Mouse (Mus musculus) hindbrain, postnatal 0 days (tissue): ENCODE measurements around the gene Tmem18. TPM values are rescaled to one million over a fixed set of nuclear protein-coding genes. Genes with fewer than 3 reads are reported as not detected.

Experiments
- ATAC-seq: fragments of 200-750 bp; cut with Nextera tagmentation; 2 replicates; pipeline ENCODE4 v1.8.0; 2017; ENCODE audit warnings: mild to moderate bottlenecking, moderate TSS enrichment, moderate library complexity
- DNase-seq: peaks from one replicate; pipeline ENCODE4 v3.0.0-alpha.2; 2015; ENCODE audit warnings: low spot score
- H3K27ac ChIP-seq: fragments of 300-500 bp; sonication (generic); 2 replicates; pipeline ENCODE4 v1.5.1; 2014; ENCODE audit warnings: mild to moderate bottlenecking
- H3K27me3 ChIP-seq: fragments of 300-500 bp; sonication (generic); 2 replicates; pipeline ENCODE4 v1.6.1; 2014; ENCODE audit warnings: low read length, mixed read lengths; ENCODE audit not compliant: insufficient read depth
- H3K36me3 ChIP-seq: fragments of 300-500 bp; sonication (generic); 2 replicates; pipeline ENCODE4 v1.6.1; 2014; ENCODE audit warnings: low read length, mixed read lengths; ENCODE audit not compliant: insufficient read depth
- H3K4me1 ChIP-seq: fragments of 300-500 bp; sonication (generic); 2 replicates; pipeline ENCODE4 v1.6.1; 2014; ENCODE audit warnings: antibody characterized with exemption, low read length, mixed read lengths; ENCODE audit not compliant: insufficient read depth
- H3K4me2 ChIP-seq: fragments of 300-500 bp; sonication (generic); 2 replicates; pipeline ENCODE4 v1.6.1; 2014; ENCODE audit warnings: low read depth, mild to moderate bottlenecking, low read length, moderate library complexity, mixed read lengths
- H3K4me3 ChIP-seq: fragments of 300-500 bp; sonication (generic); 2 replicates; pipeline ENCODE4 v1.5.1; 2014; ENCODE audit warnings: low read length
- H3K9ac ChIP-seq: fragments of 300-500 bp; sonication (generic); replicated peaks from 2 replicates; pipeline ENCODE4 v1.6.1; 2014; ENCODE audit warnings: mild to moderate bottlenecking, low read length, moderate library complexity, mixed read lengths
- H3K9me3 ChIP-seq: fragments of 300-500 bp; sonication (generic); 2 replicates; pipeline ENCODE4 v1.6.1; 2016; ENCODE audit warnings: low read length, mixed read lengths
- CTCF ChIP-seq: IDR thresholded peaks from 2 replicates; pipeline ENCODE4 v1.5.1; 2016; ENCODE audit warnings: antibody characterized with exemption, control low read depth, low read depth
- microRNA-seq, 2 experiments: library from miRNA; unstranded; fragments of <30 nt; microRNA quantifications; one replicate each; pipeline ENCODE4; 2016
- polyA plus RNA-seq: library from polyadenylated mRNA; unstranded; fragments of >200 nt; fragmentation: Nextera tagmentation; extraction: Ambion mirVana; gene quantifications from 2 replicates; pipeline ENCODE4 v1.2.1, GENCODE M21; 2015
- total RNA-seq: library from RNA; depleted of rRNA; stranded (reverse); fragments of >200 nt; gene quantifications from 2 replicates; pipeline ENCODE4 v1.2.3, GENCODE M21; 2014; rRNA removed

Gene Tmem18
- total and polyA plus RNA-seq, 2 experiments from 2014 or later, result 40.2 to 40.7 TPM

DNA sequence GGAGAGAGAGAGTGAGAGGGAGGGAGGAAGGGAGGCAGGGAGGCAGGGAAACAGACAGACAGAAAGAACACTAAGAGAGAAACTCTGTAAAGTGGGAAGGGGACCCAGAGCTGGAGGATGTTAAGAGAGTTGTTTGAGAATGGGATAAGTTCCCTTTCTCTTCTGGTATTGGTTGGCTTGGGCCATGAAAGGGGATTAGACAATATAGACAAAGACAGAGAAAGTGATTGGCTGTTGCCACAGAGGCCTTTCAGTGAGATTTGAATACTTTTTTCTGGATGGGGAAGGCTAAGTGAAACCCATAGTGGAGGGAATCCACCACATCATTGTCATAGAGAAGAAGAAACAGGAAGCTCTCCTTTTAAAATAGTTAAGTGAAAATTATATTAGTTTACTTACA is 50.3 kb downstream of the Tmem18 start:
- H3K4me2 ChIP-seq, result no peak overlapping the region
- no peak for ATAC-seq
- H3K9me3 ChIP-seq, result no peaks in the 10 kb centered on the region
- no peak for TF ChIP-seq CTCF
- H3K4me3 ChIP-seq, result no peak overlapping the region
- H3K27ac ChIP-seq, result no peak overlapping the region
- H3K27me3 ChIP-seq, result no peaks in the 10 kb centered on the region
- DNase-seq, result no peak
- no peaks in the 10 kb centered on the region for H3K4me1 ChIP-seq
- no peaks in the 10 kb centered on the region for H3K36me3 ChIP-seq
- H3K9ac ChIP-seq, result no peak overlapping the region

Small RNAs within 50 kb of the gene (microRNA-seq; reads per million reads assigned to microRNA genes)
- gene Gm25243, result 0 reads per million in 2 experiments

Other genes with a start within 250 kb of the Tmem18 start
- 5.3 and 6.1 TPM in 2 replicates for gene Sntg2, start 211.1 kb upstream of the Tmem18 start, total RNA-seq
- gene Sntg2, start 211.1 kb upstream of the Tmem18 start, polyA plus RNA-seq, result 3.9 and 4.1 TPM in 2 replicates